Mouse (Mus musculus) inflammation-experienced regulatory T-cells, adult 6 months (primary cell): Measurements from ENCODE around the gene Pkm. TPM values are rescaled to one million over a fixed set of nuclear protein-coding genes. Genes with fewer than 3 reads are reported as not detected.

ENCODE experiments used
- ATAC-seq: one replicate; pipeline ENCODE4 v1.8.0; 2017
- polyA plus RNA-seq, 3 experiments: library from polyadenylated mRNA; unstranded; fragments of 100-300 nt; shearing (Covaris generic); gene quantifications; one replicate each; pipeline ENCODE4 v1.2.1; 2017

Gene Pkm
- polyA plus RNA-seq, 3 experiments from 2014 or later = 745 to 1,024 (median 798) TPM

GRCm38 (mm10) chr9:59716275-59716898 lies 60.2 kb downstream of the Pkm start:
- no peak for ATAC-seq

- ATAC-seq = no peak
Observed at GRCm38 (mm10) chr9:59718237-59718636, 62.1 kb downstream of the Pkm start.

DNA sequence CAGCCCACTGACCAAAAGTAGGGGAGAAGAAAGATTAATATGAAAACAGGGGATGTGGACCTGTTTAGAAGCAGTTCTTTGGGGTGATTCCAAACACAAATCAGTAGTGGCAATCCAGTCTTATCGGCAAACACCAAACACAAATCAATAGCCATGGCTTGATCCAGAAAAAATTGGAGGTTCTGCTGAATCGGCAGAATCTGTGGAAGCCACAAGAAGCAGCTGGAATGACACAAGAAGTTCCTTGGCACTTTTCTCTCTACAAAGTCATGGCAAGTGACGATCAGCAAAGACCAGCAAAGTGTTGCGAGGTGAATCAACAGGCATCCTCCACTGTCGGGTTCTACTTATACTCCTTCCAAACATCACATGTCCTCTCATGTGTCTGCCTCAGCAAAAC lies 65.0 kb downstream of the Pkm start:
- ATAC-seq = no peak

DNA sequence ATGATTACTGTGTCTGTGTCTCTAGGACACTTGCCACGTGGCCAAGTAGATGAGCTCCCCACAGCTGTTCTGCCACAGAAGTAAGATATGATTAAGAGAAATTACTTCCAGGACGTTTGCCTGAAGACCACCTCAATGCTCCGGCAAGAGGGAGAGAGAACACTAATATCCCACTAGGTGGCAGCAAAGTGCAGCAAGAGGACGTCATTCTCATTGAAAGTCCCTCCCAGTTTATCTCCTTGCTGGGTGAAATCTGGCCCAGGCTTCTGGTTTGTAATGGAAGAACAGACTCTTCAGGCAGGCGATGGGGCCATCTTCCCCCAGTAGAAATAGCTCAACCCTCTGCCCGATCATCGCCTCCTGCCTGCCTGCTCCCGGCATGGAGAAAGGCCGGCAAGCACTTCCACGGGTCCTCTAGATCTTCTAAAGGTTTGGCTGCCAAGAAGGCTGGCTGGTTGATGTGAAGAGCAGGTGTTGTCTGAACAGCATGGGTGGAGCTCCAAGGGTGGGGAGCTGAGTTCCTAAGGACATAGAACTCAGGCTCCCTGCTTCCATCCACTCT lies 67.0 kb downstream of the Pkm start:
- ATAC-seq = peak; percentile 54

DNA sequence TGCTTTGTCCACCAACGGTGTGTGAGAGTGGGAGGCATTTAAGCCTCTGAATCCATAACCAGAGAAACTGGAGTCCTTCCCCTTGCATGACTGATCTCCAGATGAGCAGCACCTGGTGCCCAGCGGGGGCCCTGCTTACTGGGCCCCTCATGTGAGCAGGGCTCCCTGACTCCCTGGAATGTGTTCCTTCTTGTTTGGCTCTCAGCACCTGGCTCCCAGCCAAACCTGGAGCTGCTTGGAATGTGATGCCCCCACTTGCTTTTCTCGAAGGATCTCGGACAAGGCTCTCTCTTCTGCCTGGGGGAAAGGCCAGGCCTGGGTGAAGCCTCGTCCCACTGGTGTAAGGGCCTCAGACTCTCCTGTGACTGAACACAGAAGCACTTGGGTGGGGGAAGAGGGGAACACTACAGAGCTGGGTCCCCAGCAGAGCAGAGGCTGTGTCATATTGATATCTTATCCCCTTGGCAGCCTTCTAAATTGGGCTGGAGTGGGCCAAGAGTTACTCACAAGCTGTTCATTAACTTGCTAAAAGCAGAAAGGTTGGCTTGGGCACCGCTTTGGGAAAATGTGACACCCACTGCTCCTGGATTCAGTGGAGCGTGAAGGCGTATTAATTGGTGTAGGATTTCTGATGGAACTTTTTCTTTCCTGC lies 67.7 kb downstream of the Pkm start:
- ATAC-seq = no peak

GRCm38 (mm10) chr9:59725515-59725914 lies 69.3 kb downstream of the Pkm start:
- ATAC-seq = no peak

GRCm38 (mm10) chr9:59727569-59728286 lies 71.6 kb downstream of the Pkm start:
- no peak for ATAC-seq

Other genes with a start within 250 kb of the Pkm start
- 10 to 100 TPM; 19.6 to 23.7 (median 23.0) TPM for gene Arih1, start 169.8 kb upstream of the Pkm start, polyA plus RNA-seq
- gene Hexa, start 116.8 kb upstream of the Pkm start, polyA plus RNA-seq = 10 to 100 TPM; 15.6 to 38.7 (median 37.6) TPM
- not detected for gene Tmem202, start 116.5 kb upstream of the Pkm start, polyA plus RNA-seq
- not detected for gene Celf6, start 78.5 kb upstream of the Pkm start, polyA plus RNA-seq
- gene Parp6, start 39.1 kb upstream of the Pkm start, polyA plus RNA-seq = 10 to 100 TPM; 17.2 to 62.5 (median 46.8) TPM
- gene Gramd2, start 23.8 kb downstream of the Pkm start, polyA plus RNA-seq = not detected
- 1 to 10 TPM; 3.5 to 7.0 (median 4.7) TPM for gene Senp8, start 94.3 kb downstream of the Pkm start, polyA plus RNA-seq
- 10 to 100 TPM; 19.0 to 60.9 (median 50.9) TPM for gene Myo9a, start 94.5 kb downstream of the Pkm start, polyA plus RNA-seq